Mouse (Mus musculus) WW6 (cell line): Measurements from ENCODE around the gene Tbc1d14.
A peak's percentile ranks its signal among the peaks of the same experiment; 100 is the strongest.

ENCODE experiments used
- DNase-seq: peaks from one replicate; pipeline ENCODE4 v3.0.0-alpha.2; 2013; ENCODE audit warnings: low read depth, low spot score

The Tbc1d14 gene

DNA sequence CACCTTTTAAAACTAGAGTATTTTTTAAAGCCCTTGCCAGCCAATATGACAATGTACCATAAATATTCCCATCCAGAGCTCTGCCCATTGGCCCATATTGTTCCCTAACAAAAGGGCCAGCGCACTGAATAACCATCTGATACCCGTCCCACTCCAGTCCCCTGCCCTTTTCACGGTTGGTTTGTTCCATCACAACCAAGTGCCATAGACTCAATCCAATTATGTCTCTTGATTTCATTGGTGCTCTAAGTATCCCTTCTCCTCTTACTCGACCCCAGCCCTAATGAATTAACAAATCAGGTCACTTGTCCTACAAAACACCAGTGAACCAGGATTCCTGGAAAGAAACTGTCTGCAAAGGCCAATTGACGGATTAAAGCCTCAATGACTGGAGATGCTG, 129.7 kb downstream of the Tbc1d14 start:
- no peak for DNase-seq

DNA sequence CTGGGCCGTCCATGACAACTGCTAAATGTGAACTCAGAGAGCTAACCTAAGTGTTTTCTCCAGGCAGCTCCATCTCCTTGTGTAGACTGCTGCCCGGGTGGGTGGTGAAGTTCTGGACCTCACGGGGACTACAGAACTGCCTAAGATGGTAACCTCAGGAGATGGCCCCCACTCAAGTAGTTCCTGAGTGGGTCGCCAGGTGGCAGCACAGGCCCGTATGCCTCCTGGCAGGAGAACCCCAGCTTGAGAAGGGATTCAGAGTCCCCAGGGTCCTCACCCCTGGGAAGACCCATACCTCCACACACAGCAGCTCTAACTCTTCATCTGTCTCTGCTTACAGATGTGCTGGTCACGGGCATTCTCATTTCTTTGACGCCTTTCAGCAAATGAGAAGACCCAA, 130.3 kb downstream of the Tbc1d14 start:
- DNase-seq, result peak; percentile 45

DNA sequence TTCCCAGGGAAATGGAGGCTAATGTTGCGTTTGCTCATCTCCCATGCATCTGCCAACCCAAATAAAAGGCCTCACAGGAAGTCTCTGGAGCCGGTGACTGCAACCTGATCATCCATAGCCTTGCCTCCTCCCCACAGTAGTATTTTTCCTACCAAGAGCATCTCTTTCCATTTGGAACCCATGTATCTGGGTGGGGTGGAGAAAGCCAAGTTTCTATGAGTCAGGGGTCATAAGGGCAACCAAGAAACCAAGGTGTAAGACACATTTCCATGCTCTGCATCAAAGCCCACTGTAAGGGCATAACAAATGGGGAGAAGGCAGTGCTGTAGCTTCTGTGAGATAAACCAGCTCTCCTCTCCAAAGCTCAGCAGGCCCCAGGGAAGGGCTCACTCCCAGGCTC, 131.8 kb downstream of the Tbc1d14 start:
- no peak for DNase-seq

DNA sequence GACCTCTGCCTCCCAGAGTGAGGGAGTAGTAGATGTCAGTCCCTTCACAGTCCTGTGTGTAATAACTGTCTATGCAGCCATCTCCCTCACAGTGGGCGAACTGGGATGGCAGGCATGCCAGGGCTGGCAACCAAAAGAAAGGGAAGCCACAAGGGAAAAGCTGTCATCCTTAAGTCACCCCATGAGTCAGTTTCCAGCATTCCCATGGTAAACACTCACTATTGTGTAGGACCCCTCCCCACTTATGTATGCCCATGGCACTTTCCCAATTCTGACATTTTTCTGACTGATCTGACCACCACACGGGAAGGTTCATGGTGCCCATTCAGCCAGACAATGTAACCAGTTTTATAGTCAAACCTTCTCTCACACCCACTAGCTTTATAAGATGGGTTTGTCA, 132.4 kb downstream of the Tbc1d14 start:
- no peak for DNase-seq

DNA sequence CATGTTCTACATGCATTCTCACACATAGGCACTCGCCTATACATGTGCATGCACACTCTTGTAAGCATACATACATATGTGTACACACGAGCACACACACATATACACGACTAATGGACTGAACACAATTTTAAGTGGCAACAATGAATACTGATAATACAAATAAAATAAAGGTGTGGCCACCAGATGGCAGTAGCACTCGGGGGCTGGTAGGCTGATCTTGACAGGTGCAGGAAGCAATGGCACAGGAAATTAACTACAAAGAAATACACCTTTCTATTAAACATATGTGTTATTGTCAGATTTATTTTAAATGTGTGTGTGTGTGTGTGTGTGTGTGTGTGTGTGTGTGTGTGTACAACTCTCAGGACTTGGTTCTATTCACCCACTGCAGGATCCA, 134.2 kb downstream of the Tbc1d14 start:
- DNase-seq, result no peak

DNA sequence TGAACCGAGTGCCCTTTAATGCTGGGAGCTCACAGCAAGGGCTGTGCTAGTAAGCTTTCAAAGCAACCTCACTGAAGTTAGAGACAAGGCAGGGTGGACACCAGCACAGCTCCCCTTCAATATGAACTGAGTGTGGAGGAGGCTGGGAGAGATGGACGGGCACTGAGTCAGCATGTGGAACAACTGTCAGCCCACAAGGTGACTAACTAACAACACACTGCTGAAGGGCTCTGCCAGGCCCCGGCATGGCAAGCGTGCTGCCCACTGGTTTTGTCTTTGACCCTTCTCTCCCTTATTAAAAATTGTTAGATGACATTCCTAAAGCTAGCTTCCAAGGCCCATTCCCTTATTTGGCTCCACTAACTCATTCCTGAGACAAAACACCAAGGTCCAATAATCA, 135.4 kb downstream of the Tbc1d14 start:
- no peak for DNase-seq

DNA sequence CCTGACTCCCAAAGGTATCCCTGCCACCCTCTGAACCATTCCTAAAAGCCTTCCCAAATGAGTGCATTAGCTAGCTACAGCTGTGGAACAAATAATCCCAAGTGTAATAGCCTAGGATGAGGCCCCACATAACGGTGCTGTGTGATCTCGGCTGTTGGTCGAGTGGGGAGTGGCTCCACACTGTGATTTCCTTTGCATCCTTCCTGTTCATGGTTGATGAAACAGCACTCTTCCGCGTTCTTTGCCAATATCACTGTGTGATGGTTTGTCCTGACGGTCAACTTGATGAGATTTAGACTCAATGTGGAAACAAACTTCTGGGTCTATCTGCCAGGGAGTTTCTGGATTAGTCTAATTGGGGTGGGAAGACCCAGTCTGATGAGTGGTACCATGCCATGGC, 140.3 kb downstream of the Tbc1d14 start:
- DNase-seq, result no peak

DNA sequence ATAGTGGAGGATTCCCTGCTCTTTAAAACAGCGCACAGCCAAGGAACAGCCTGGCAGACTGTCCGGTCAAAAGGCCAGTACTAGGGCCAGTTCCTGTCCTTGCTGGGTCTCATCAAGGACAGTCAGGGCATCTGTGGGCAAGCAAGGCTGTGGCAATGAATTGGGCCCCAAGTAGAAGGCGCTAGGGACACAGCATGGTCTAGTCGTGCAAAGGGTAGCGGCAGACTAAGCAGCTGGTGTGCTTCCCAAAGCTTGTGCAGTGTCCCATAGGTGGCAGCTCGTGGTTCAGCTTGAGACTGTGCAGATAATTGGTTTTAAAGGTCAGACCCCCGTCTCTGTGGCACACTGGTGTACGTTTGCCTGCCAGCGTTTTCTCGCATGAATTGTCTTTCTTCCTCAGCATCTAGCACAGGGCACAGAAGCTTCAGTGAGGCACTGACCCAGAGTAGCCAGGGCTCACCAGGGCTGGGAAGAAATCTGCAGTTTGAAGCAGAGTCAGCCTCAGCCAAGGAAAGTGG, 141.1 kb downstream of the Tbc1d14 start:
- DNase-seq, result no peak

DNA sequence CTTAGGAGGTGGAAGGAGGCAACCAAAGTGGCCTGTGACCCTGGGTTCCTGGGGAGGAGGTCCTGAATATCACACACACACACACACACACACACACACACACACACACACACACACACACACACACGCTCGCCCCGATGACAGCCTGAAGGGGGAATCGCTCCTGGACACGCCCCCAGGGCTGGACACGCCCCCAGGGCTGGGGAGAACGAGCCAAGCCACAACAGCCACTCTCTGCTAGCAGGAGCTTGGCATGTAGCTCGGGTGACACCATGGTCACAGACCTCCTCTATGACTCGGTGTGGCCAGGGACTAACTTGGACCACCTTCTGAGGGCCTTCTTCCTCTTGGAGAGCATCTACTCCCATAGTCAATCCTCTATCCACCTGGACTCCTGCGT, 142.0 kb downstream of the Tbc1d14 start:
- no peak for DNase-seq

DNA sequence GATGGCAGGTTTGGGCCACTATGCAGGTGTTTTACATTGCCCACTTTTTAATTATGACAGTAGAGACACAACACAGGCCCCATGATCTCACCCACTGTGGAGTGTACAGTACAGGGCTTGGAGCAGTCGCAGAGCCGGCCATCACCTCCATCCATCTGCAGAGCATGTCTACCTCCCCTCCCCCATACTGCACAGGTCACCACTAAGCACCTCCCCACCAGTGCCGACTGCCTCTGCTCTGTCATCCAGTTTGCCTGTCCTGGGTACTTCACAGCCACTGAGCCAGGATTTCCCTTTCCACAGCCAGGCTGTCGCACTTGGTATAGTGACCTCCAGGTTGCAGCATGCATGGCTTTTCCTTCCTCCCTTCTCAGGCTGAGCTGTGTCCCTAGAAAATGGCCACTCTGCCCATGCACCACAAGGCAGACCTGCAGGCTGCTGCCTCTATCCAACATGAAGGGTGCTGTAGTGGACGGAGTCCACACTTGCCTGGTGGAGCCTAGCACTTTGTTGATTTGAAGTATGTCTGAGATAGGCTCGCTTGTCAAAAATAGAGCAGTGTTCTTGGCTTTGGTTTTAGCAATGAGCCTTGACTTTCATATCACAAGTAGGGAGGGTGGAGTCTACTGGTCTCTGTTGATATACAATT, 143.2 kb downstream of the Tbc1d14 start:
- DNase-seq, result no peak

DNA sequence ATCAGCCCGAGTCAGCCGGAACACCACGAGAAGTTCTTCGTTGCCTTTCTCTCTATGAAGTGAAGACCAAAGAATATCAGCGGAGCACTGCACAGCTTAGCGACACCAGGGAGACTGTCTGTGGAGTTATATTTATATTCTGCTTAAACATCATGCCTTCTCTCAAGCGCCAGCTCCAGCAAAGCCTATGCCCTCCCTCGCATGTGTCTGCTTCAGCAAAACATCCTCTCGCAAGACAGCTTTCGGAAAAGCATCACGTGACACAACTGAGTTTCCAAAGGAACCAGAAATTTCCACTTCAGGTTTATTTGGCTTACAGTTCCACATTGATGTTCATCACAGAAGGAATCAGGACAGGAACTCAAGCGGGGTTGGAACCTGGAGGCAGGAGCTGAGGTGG, 145.2 kb downstream of the Tbc1d14 start:
- DNase-seq, result no peak

DNA sequence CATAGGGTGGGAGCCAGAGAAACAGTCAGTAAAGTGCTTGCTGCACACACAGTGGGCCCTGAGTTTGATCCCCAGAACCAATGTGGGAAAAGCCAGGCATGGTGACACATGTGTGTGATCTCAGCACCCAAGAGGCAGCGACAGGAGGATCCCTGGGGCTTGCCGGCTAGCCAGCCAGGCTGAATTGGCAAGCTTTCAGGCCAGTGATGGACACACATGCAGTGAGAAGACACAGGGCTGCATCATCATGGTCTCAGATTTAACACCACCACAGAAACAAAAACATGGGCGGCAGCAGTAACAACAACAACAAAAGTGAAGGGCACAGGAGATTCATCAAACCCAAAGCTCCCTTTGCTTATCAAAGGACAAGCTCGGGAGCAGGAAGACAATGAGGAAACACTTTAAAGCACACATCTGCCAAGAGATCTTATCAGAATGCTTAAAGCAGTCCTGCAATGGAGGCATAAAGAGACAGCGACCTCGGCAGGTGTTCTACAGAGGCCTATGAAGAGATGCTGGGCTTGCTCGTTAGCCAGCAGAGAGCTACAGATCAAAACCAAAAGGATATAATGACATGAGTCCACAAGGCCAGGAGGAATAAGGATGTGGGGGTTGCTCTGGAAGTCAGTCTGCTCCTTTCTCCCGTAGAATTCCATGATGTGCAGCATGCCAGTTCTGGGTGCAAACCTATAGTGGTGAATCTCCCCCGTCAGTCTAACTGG, 146.7 kb downstream of the Tbc1d14 start:
- DNase-seq, result no peak

DNA sequence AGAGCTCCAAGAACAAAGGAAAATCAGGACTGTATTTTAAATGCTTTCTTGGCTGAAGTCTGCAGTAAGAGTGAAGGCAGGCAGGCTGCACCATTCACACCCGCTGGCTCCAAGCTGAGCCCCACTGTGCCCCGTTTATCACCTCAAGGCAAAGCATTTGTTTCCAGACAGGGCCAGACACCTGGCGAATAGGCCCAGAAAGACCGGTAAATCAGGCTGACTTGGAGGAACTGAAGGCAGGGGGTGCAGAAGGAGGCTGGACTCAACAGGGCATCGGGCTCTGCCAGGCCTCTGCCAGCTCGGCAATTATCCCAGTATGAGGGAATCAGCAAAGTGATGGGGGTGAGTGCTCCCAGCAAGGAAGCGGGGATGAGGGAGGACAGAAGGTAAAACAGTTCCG, 148.0 kb downstream of the Tbc1d14 start:
- DNase-seq, result no peak

DNA sequence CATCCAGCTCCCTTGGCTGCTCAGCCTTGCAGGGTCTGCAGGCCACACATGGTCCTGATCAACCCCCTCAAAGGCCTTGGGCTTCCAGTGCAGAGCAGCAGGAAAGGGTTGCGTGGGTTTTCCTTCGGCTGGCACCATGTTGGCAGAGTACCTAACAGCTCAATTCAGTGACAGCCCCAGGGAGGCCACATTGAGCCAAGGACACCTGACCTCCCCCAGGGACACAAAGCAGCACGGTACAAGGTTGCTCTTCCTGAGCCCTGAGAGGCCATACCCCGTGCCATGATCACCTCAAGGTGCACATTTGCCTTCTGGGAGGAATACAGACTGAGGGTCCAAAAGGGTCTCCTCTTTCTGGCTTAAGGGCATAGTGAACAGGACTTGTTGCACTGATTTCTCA, 148.5 kb downstream of the Tbc1d14 start:
- DNase-seq, result no peak

DNA sequence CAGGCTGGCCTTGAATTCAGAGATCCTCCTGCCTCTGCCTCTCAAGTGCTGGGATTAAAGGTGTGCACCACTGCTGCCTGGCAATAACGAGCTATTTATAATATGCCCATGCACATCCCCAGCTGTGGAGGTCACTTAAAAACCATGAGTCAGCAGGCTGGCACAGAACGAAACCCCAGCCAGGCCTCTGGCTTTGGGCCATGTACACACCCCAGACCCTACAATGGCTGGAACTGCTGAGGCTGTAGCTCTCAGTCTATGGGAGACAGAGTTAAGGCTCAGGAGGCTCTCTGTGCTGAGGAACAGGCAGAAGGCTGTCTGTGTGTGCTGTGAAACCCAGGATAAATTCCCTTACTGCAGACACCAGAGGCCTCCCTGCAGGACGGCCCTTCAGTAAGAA, 152.3 kb downstream of the Tbc1d14 start:
- no peak for DNase-seq
